Mouse (Mus musculus) CH12.LX (cell line): ENCODE measurements around the gene Ggact.

Experiments
- CTCF ChIP-seq, 2 experiments: IDR thresholded peaks in 1 of 2; conservative IDR thresholded peaks in 1 of 2; 2 replicates each; pipeline ENCODE4 v1.5.1; 2011 to 2012; ENCODE audit warnings: low read depth in 2 of 2, low read length in 2 of 2, improper control_type of control experiment in 1 of 2, inconsistent platforms in 1 of 2, mild to moderate bottlenecking in 1 of 2, moderate library complexity in 1 of 2
- MAX ChIP-seq: IDR thresholded peaks from 2 replicates; pipeline ENCODE4 v1.6.1; 2011; ENCODE audit warnings: low read length, improper control_type of control experiment

- TF ChIP-seq CTCF (conservative IDR thresholded peaks at IDR 0.05 in 1 of 2, IDR thresholded peaks at IDR 0.05 in 1 of 2; ENCODE audit: low read depth in 2 of 2, low read length in 2 of 2) (peak; percentile 43 to 86), MAX (peak; percentile 87)
Observed at GRCm38 (mm10) chr14:122953331-122953730, 39.8 kb upstream of the Ggact start.
